Mouse (Mus musculus) left cerebral cortex, adult 18-20 months (tissue): ENCODE data around the gene Scgb2b7. TPM values are rescaled to one million over a fixed set of nuclear protein-coding genes. Genes with fewer than 3 reads are reported as not detected.
"Not testable (repeated sequence)": the region's sequence is repeated elsewhere in the genome, so short reads cannot be mapped to it uniquely, and the experiment has no call there.

ENCODE experiments used
- DNase-seq, 2 experiments: peaks; one replicate each; pipeline ENCODE4 v3.0.0; 2021 to 2022; ENCODE audit warnings: low spot score in 2 of 2, mixed read lengths in 1 of 2
- long read RNA-seq, 2 experiments: library from polyadenylated mRNA; stranded (forward); transcript quantifications; one replicate each; pipeline ENCODE4 v2.0.0; 2021
- total RNA-seq, 2 experiments: library from RNA; stranded (reverse); gene quantifications; 2 replicates each; pipeline ENCODE4 v1.2.3; 2021

Gene Scgb2b7
- not detected for total RNA-seq
- long read RNA-seq, experiment 1 = 0 reads
- long read RNA-seq, experiment 2 = 0 reads

GRCm38 (mm10) chr7:31705657-31706056, at the start of gene Scgb2b7:
Scgb2b7 (minus strand) TSS chr7:31705757.
- DNase-seq = not testable (repeated sequence)

DNA sequence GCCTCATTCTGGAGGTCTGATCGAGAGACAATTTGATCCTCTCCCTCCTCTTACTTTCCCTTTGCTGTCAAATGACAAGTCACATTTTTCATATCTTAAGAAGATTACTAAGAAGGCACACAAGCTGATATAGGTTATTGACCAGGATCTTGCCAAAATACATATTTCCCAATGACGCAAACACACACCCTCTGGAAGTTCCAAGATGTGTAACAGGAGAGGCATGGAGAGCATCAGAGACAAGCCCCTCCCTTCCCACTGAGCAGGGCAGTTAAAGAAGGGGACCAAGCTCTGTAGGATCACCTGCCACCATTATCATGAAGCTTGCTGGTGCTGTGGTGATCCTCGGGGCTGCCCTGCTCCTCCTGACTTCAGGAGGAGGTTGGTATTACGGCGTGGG, 6.8 kb upstream of the Scgb2b7 start, which contains the start of gene Scgb1b7:
TSS of gene Scgb1b7 (plus strand) at position 301 of the 400 bp plus-strand sequence.
- DNase-seq = not testable (repeated sequence)

Other genes with a start within 250 kb of the Scgb2b7 start
- gene Scgb1b7, start 6.9 kb upstream of the Scgb2b7 start, total RNA-seq = not detected